Mouse (Mus musculus) liver, adult 10 weeks (tissue): ENCODE results near the gene Ribc1. TPM values are rescaled to one million over a fixed set of nuclear protein-coding genes. Genes with fewer than 3 reads are reported as not detected.

Experiments
- polyA plus RNA-seq: library from polyadenylated mRNA; stranded (reverse); fragments of 350-450 nt; fragmentation: Illumina TruSeq; extraction: RNeasy Lipid Tissue Mini Kit (QIAGEN cat#74804); gene quantifications from one replicate; pipeline ENCODE4 v1.2.3, GENCODE M21; 2014; ENCODE audit warnings: low read depth, low replicate concordance

The Ribc1 gene
- polyA plus RNA-seq = 0.87 TPM

DNA sequence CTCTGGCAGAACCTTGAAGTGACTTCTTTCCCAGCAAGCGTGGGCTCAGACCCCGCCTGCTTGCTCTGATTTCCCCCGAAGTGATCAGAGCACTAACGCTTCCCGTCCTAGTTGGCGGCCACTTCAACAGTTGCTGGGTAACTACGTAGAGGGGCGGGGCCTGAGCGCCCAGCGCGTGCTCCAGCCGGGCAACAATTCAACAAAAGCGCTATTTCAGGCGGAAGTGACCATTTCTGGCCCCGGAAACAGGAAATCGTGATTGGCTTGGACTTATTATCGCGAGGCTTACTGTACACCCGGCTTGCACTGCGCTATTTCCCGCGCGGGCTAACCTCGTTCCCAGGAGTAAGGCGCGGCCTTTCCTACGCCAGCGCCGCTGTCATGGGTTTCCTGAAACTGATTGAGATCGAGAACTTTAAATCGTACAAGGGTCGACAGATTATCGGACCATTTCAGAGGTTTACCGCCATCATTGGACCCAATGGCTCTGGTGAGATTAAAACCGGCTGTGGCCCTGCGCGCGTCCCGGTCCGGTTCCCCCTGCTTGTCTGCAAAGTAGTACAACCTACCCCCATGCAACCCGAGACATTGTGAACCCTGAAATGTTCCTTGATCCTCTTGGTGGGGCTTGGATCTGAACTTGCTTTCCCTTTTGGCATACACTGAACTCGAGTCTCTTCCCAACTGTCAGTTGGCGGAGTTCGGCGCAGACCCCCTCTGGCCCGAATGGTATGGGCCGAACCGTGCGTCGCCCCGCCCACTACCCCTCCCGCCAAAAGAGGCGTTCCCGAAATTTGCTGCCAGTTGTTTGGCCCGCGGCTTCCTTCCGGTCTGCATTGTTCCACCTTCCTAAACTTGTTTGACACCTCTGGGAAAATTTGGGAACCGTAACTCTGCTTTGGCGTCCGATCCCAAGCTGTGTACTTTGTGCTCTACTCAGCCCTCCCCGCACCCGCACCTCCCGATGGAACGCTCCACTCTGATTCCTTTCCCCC is at the start of gene Ribc1, which contains the start of gene Smc1a:
Gene Ribc1, minus strand, starts transcription at position 145 of the 995 bp plus-strand sequence.
Gene Smc1a, plus strand, starts transcription at position 278 of the 995 bp plus-strand sequence.

DNA sequence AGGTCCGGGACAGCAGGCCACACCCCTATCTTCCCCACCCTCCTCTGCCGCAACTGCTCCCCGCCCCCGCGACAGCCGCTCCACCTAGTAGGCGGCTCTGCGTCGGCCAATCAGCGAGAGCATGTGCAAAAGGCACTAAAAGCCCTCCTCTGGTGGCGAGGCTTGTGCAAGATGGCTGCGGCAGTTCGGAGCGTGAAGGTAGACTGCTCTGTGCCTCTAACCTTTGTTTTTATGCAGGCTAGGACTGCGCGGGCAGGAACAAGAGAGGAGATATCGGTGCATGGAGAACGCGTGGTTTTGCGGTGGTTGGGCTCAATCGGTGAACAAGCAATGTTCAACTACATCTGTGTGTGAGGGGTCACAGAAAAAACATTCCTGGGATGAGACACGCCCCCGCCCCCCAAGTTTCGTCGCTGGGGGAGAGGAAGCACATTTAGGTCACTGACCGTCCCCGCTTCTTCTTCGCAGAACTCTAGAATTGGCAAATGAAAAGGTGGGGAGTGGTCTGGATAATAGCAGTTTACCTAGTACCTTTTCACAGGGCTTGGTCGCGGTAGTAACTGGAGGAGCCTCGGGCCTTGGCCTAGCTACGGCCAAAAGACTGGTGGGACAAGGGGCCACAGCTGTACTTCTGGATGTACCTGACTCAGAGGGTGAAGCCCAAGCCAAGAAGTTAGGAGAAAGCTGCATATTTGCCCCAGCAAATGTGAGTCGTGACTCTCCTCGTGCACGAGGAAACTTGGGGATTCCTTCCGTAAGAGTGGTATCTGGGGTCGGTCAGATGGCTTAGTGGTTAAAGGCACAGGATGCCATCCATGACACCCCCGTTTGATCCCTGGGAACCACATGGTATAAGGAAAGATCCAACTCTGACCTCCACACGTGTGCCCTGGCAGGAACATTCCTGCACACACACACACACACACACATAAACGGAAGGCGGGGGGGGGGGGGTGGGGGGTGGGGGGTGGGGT is 14.1 kb downstream of the Ribc1 start, which contains the start of gene Hsd17b10:
Gene Hsd17b10, plus strand, starts transcription at position 109 of the 974 bp plus-strand sequence.

Other genes with a start within 250 kb of the Ribc1 start
- gene Huwe1, start 215.5 kb downstream of the Ribc1 start, polyA plus RNA-seq = 35.4 TPM
- 168 TPM for gene Hsd17b10, start 14.4 kb downstream of the Ribc1 start, polyA plus RNA-seq
- gene Smc1a, start 133 bp upstream of the Ribc1 start, polyA plus RNA-seq = 25.9 TPM
- gene Iqsec2, start 128.0 kb upstream of the Ribc1 start, polyA plus RNA-seq = 1.4 TPM
- 6.8 TPM for gene Kdm5c, start 216.7 kb upstream of the Ribc1 start, polyA plus RNA-seq